Mouse (Mus musculus): ENCODE results near the gene Hoxb1. TPM values are rescaled to one million over a fixed set of nuclear protein-coding genes. Genes with fewer than 3 reads are reported as not detected.

The Hoxb1 gene
- polyA plus RNA-seq (2015; fragmentation: Nextera tagmentation; extraction: Ambion mirVana) = 0.21 and 0.35 TPM in 2 replicates

DNA sequence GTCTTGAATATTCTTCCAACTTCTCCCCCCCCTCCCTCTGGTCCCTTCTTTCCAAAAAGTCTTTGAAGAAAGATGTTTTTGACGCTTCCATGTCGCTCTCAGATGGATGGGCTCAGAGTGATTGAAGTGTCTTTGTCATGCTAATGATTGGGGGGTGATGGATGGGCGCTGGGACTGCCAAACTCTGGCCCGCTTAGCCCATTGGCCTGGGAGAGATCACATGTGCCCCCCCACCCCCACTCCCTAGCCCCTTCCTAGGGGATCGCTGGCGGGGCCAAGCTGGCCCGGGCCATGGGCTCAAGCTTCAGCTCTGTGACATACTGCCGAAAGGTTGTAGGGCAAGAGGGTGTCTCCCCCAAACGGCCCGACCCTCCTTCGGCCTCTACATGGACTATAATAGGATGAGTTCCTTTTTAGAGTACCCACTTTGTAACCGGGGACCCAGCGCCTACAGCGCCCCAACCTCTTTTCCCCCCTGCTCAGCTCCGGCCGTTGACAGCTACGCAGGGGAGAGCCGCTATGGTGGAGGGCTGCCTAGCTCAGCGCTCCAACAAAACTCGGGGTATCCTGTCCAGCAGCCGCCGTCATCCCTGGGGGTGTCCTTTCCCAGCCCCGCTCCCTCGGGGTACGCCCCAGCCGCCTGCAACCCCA, at the start of gene Hoxb1:
Gene Hoxb1 (plus strand): TSS at position 312 of the 651 bp plus-strand sequence.
- no peak within 1 kb of the TSS for H3K27ac ChIP-seq (ENCODE audit: low read depth, low read length)
- peaks cover 59% of the 10 kb centered on the region for H3K27me3 ChIP-seq (replicated peaks; ENCODE audit: control insufficient read depth, insufficient read depth, low read length)
- no peak within 1 kb of the TSS; the same call in 1 of the 2 replicates for H3K9ac ChIP-seq (ENCODE audit: low read depth, low read length)
- peak within 1 kb of the TSS; percentile 38 for H3K4me2 ChIP-seq (ENCODE audit: low read length)
- H3K4me3 ChIP-seq (ENCODE audit: low read length) = peak within 1 kb of the TSS; percentile 14
- no peaks in the 10 kb centered on the region for H3K9me3 ChIP-seq (ENCODE audit: control insufficient read depth, low read length)
- no peaks in the 10 kb centered on the region for H3K36me3 ChIP-seq (ENCODE audit: control insufficient read depth, insufficient read depth, low read length)
- WGBS = 3% methylated on average over 26 of the region's 26 CpGs
- peak; percentile 61; the same call in 1 of the 2 replicates for ATAC-seq
- no peaks in the 10 kb centered on the region; the same call in 1 of the 2 replicates for H3K4me1 ChIP-seq (ENCODE audit: control insufficient read depth, insufficient read depth, low read depth, low read length)

DNA sequence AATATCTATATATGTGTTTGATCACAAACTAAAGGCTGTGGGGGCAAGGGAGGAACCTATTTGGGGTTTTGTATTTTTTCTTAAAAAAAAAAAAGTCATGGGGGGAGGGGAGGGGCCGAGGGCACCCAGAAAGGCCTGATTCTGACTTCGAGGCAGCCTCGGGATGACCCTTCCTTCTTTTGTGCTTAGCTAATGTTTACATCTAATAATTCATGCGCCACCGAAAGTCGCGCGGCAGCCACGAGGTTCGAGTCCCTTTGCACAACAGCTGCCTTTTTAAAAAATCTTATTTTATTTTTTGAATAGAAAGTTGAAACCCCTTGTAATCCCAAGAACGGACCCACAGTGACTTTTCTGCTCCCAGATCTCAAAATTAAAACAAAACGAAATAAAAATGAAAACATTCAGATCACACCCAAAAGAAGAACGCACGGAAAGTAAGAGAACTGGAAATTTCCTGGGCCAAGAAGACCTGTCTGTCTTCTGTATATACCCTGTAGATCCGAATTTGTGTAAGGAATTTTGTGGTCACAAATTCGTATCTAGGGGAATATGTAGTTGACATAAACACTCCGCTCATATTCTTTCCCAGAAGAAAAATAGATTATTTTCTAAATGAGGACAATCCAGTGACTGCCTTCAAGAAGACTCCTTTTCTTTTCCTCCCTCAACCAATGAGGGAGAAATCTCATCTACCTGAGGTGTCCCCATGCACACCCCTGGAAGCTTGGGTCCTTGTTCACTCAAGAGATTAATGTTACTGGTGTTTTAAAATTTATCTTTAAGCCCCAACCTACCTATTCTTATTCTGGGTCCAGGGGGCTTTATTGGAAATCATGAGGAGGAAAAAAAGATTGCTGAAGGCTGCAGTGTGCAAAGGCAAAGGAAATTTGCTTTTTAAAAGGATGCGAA, 48.6 kb upstream of the Hoxb1 start:
- H3K4me2 ChIP-seq (ENCODE audit: low read length) = peak overlapping the region; percentile 62
- H3K9ac ChIP-seq (ENCODE audit: low read depth, low read length) = peak overlapping the region; percentile 48
- H3K4me3 ChIP-seq (ENCODE audit: low read length) = no peak overlapping the region; the same call in 1 of the 2 replicates
- no peaks in the 10 kb centered on the region for H3K36me3 ChIP-seq (ENCODE audit: control insufficient read depth, insufficient read depth, low read length)
- peak overlapping the region; percentile 86 for H3K27ac ChIP-seq (ENCODE audit: low read depth, low read length)
- no peaks in the 10 kb centered on the region for H3K9me3 ChIP-seq (ENCODE audit: control insufficient read depth, low read length)
- no peak for ATAC-seq
- WGBS = 8% methylated on average over 18 of the region's 18 CpGs
- no peaks in the 10 kb centered on the region; the same call in 1 of the 2 replicates for H3K4me1 ChIP-seq (ENCODE audit: control insufficient read depth, insufficient read depth, low read depth, low read length)
- peaks cover 40% of the 10 kb centered on the region for H3K27me3 ChIP-seq (replicated peaks; ENCODE audit: control insufficient read depth, insufficient read depth, low read length)

DNA sequence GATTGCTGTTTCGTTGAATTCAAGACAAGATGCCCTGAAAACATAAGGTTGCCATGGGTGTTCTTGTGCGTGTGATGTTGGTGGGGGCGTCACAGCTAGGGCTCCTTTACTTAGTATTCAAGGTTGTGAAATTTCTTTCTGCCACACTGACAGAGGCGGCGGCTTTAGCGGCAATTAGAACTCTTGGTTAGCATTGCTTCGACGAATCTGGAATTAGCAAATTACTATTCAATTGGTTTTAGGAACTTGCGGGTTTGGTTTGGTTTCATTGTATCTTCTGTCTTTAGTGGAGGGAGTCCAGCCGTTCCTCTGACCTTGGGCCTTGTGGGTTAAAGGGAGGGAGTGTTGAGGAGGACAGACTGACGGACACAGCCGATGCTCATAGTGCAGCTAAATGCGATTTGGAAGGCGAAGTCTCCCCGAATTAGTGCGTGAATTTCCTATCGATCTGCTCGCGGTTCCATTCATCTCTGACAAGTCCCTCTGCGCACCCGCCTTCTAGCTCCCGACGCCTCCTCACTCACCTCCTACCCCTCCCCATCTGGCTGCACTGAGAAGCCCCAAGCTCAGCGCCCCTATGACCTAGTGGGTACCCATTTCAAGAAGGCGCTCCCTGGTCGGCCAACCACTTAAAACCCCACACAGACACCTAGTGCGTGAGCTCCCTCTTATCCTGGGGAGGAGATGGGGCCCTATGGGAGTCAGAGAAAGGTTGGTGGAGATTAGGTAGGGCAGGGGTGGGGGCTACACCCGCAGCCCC, 47.8 kb upstream of the Hoxb1 start, which contains the start of gene Hoxb4:
Gene Hoxb4 (plus strand): TSS at position 660 of the 760 bp plus-strand sequence.
- H3K4me1 ChIP-seq (ENCODE audit: control insufficient read depth, insufficient read depth, low read depth, low read length) = no peaks in the 10 kb centered on the region; the same call in 1 of the 2 replicates
- H3K9ac ChIP-seq (ENCODE audit: low read depth, low read length) = peak within 1 kb of the TSS; percentile 73
- H3K9me3 ChIP-seq (ENCODE audit: control insufficient read depth, low read length) = no peaks in the 10 kb centered on the region
- ATAC-seq = peak; percentile 18; the same call in 1 of the 2 replicates
- peaks cover 33% of the 10 kb centered on the region for H3K27me3 ChIP-seq (replicated peaks; ENCODE audit: control insufficient read depth, insufficient read depth, low read length)
- H3K27ac ChIP-seq (ENCODE audit: low read depth, low read length) = peak within 1 kb of the TSS; percentile 91
- peak within 1 kb of the TSS; percentile 48 for H3K4me3 ChIP-seq (ENCODE audit: low read length)
- H3K4me2 ChIP-seq (ENCODE audit: low read length) = peak within 1 kb of the TSS; percentile 62
- no peaks in the 10 kb centered on the region for H3K36me3 ChIP-seq (ENCODE audit: control insufficient read depth, insufficient read depth, low read length)
- WGBS = 2% methylated on average over 28 of the region's 28 CpGs

DNA sequence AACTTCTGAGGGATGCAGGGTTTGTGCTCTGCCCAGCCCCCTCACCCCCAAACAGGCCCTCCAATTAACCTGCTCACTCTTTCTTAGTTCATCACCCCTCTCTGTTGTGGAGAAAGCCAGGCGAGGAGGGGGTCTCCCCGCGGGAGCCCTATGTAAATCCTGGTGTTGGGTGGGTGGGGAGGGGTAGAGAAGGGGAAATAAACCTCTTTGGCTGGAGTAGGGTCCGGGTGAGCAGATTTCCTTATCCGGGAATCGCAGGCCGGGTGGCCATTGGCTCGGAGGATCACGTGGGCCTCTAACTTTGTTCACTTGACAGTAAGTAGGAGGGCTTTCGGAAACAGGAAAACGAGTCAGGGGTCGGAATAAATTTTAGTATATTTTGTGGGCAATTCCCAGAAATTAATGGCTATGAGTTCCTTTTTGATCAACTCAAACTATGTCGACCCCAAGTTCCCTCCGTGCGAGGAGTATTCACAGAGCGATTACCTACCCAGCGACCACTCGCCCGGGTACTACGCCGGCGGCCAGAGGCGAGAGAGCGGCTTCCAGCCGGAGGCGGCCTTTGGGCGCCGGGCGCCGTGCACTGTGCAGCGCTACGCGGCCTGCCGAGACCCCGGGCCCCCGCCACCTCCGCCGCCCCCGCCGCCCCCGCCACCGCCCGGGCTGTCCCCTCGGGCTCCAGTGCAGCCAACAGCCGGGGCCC, 47.0 kb upstream of the Hoxb1 start:
- H3K4me1 ChIP-seq (ENCODE audit: control insufficient read depth, insufficient read depth, low read depth, low read length) = no peaks in the 10 kb centered on the region; the same call in 1 of the 2 replicates

GRCm38 (mm10) chr11:96319071-96319902, 46.3 kb upstream of the Hoxb1 start:
- Histone ChIP-seq H3K36me3 (ENCODE audit: control insufficient read depth, insufficient read depth, low read length) (no peaks in the 10 kb centered on the region), H3K9me3 (ENCODE audit: control insufficient read depth, low read length) (no peaks in the 10 kb centered on the region), H3K9ac (ENCODE audit: low read depth, low read length) (peak overlapping the region; percentile 73), H3K4me3 (ENCODE audit: low read length) (peak overlapping the region; percentile 48), H3K27ac (ENCODE audit: low read depth, low read length) (peak overlapping the region; percentile 91), H3K4me1 (ENCODE audit: control insufficient read depth, insufficient read depth, low read depth, low read length) (no peaks in the 10 kb centered on the region; the same call in 1 of the 2 replicates), H3K27me3 (replicated peaks; ENCODE audit: control insufficient read depth, insufficient read depth, low read length) (peaks cover 26% of the 10 kb centered on the region), H3K4me2 (ENCODE audit: low read length) (peak overlapping the region; percentile 62)
- peak; percentile 41 for ATAC-seq
- WGBS = 1% methylated on average over 34 of the region's 34 CpGs

More for the DNA sequence above, 47.0 kb upstream of the Hoxb1 start:
- peak overlapping the region; percentile 62 for H3K4me2 ChIP-seq (ENCODE audit: low read length)
- H3K27ac ChIP-seq (ENCODE audit: low read depth, low read length) = peak overlapping the region; percentile 91
- H3K9me3 ChIP-seq (ENCODE audit: control insufficient read depth, low read length) = no peaks in the 10 kb centered on the region
- peak overlapping the region; percentile 73 for H3K9ac ChIP-seq (ENCODE audit: low read depth, low read length)
- under 1% methylated on average over 44 of the region's 45 CpGs for WGBS
- peak; percentile 79 for ATAC-seq
- peaks cover 28% of the 10 kb centered on the region for H3K27me3 ChIP-seq (replicated peaks; ENCODE audit: control insufficient read depth, insufficient read depth, low read length)
- no peaks in the 10 kb centered on the region for H3K36me3 ChIP-seq (ENCODE audit: control insufficient read depth, insufficient read depth, low read length)
- peak overlapping the region; percentile 48 for H3K4me3 ChIP-seq (ENCODE audit: low read length)

- under 1% methylated on average over 29 of the region's 29 CpGs for WGBS
- no peaks in the 10 kb centered on the region for H3K36me3 ChIP-seq (ENCODE audit: control insufficient read depth, insufficient read depth, low read length)
- H3K9ac ChIP-seq (ENCODE audit: low read depth, low read length) = peak overlapping the region; percentile 19
- H3K4me1 ChIP-seq (ENCODE audit: control insufficient read depth, insufficient read depth, low read depth, low read length) = no peaks in the 10 kb centered on the region; the same call in 1 of the 2 replicates
- no peaks in the 10 kb centered on the region for H3K9me3 ChIP-seq (ENCODE audit: control insufficient read depth, low read length)
- peak overlapping the region; percentile 91 for H3K27ac ChIP-seq (ENCODE audit: low read depth, low read length)
- peak overlapping the region; percentile 48 for H3K4me3 ChIP-seq (ENCODE audit: low read length)
- ATAC-seq = no peak; the same call in 1 of the 2 replicates
- peaks cover 25% of the 10 kb centered on the region for H3K27me3 ChIP-seq (replicated peaks; ENCODE audit: control insufficient read depth, insufficient read depth, low read length)
- peak overlapping the region; percentile 62 for H3K4me2 ChIP-seq (ENCODE audit: low read length)
These were observed 45.6 kb upstream of the Hoxb1 start for GRCm38 (mm10) chr11:96319910-96320309.

DNA sequence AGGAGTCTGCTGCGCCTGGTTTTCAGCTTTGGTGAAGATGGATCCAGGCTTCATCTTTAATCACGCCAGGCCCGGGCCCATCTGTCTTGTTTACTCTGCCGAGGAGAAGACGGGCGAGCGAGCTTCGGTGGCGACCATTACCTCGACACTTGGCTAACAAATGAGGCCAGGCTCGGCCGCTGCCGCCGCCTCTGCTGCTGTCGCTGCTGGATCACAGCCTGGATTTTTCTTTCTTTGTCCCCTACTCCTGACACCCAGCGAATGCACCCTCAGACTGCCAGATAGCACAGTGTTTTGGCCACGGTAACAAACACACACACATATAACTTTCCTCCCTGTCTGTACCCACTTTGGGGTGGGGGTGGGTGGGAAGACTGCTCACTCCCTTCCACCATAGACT, 44.9 kb upstream of the Hoxb1 start:
- H3K27ac ChIP-seq (ENCODE audit: low read depth, low read length) = peak overlapping the region; percentile 91
- peak overlapping the region; percentile 48 for H3K4me3 ChIP-seq (ENCODE audit: low read length)
- ATAC-seq = peak; percentile 26; the same call in 1 of the 2 replicates
- peak overlapping the region; percentile 62 for H3K4me2 ChIP-seq (ENCODE audit: low read length)
- peaks cover 21% of the 10 kb centered on the region for H3K27me3 ChIP-seq (replicated peaks; ENCODE audit: control insufficient read depth, insufficient read depth, low read length)
- H3K4me1 ChIP-seq (ENCODE audit: control insufficient read depth, insufficient read depth, low read depth, low read length) = no peaks in the 10 kb centered on the region; the same call in 1 of the 2 replicates
- no peaks in the 10 kb centered on the region for H3K9me3 ChIP-seq (ENCODE audit: control insufficient read depth, low read length)
- H3K9ac ChIP-seq (ENCODE audit: low read depth, low read length) = peak overlapping the region; percentile 56
- H3K36me3 ChIP-seq (ENCODE audit: control insufficient read depth, insufficient read depth, low read length) = no peaks in the 10 kb centered on the region
- 4% methylated on average over 14 of the region's 17 CpGs for WGBS
